19 mouse cellular contexts compared by ENCODE assay signal in the genomic region with DNA sequence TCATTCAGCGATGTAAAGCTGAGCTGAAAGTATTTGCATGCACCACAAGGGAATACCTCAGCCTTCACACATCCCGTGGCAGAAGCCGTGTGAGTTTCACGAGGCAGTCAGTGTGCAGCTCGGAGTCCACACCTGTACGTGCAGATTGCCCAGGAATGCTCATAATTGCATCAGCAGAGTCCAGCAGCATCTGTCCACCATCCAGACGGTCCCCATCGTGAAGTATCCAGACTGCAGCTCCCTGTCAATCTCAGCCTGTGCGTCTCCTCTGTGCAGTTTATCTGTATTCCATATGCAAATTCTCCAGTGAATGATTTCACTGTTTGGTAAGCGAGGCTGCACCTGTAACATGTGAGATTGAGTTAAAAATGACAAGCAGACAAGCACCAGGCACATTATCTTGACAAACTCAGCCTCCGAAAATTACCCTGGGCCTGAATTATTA.
DNase-seq lines count a peak whose midpoint lies in the region; ATAC-seq lines count a peak whose summit lies in the region.
"Had no signal": no experiment of that assay in that cellular context is flagged by ENCODE, and none has a peak within 500 bp of the region (broad histone marks: within the 10 kb centered on the region; RNA-seq: fewer than 3 reads in every experiment).

No protein-coding gene starts in this region.

- WGBS in limb, embryonic 12.5 days, result 51% methylated on average over 11 of the region's 11 CpGs
- 78% methylated on average over 11 of the region's 11 CpGs for WGBS in limb, embryonic 10.5 days
- WGBS in forebrain, embryonic 16.5 days, result 40% methylated on average over 11 of the region's 11 CpGs
- WGBS in midbrain, embryonic 11.5 days, result 71% methylated on average over 11 of the region's 11 CpGs
- WGBS in neural tube, embryonic 14.5 days, result 50% methylated on average over 11 of the region's 11 CpGs

- peaks cover 3% of the 10 kb centered on the region; the same call in 1 of the 2 replicates for H3K27me3 ChIP-seq in limb, embryonic 12.5 days
- no peaks in the 10 kb centered on the region for H3K27me3 ChIP-seq in limb, embryonic 10.5 days (ENCODE audit: low read depth, poor library complexity, severe bottlenecking)
- no peaks in the 10 kb centered on the region for H3K27me3 ChIP-seq in forebrain, embryonic 16.5 days (replicated peaks; ENCODE audit: control insufficient read depth, insufficient read depth, low read length)
- no peaks in the 10 kb centered on the region for H3K27me3 ChIP-seq in midbrain, embryonic 11.5 days (ENCODE audit: control insufficient read depth, insufficient read depth, low read length)
- no peaks in the 10 kb centered on the region for H3K27me3 ChIP-seq in neural tube, embryonic 14.5 days (ENCODE audit: control insufficient read depth, insufficient read depth, low read length)
- H3K27me3 ChIP-seq: stomach, embryonic 15.5 days had no signal

- peak; percentile 68 for ATAC-seq in limb, embryonic 12.5 days (ENCODE audit: insufficient number of reproducible peaks, insufficient read depth, low FRiP score, low TSS enrichment, low read depth)
- ATAC-seq in forebrain, embryonic 16.5 days, result peak; percentile 62
- ATAC-seq in midbrain, embryonic 11.5 days (ENCODE audit: low FRiP score), result peak; percentile 57
- ATAC-seq in neural tube, embryonic 14.5 days (ENCODE audit: low read depth), result no peak
- ATAC-seq: inflammation-experienced regulatory T-cells, adult 6 months had no signal

- H3K4me3 ChIP-seq in limb, embryonic 12.5 days (replicated peaks), result no peak overlapping the region
- no peak overlapping the region for H3K4me3 ChIP-seq in limb, embryonic 10.5 days
- H3K4me3 ChIP-seq in forebrain, embryonic 16.5 days (replicated peaks; ENCODE audit: low read length), result no peak overlapping the region
- no peak overlapping the region for H3K4me3 ChIP-seq in midbrain, embryonic 11.5 days (ENCODE audit: low read depth, low read length)
- no peak overlapping the region for H3K4me3 ChIP-seq in neural tube, embryonic 14.5 days (ENCODE audit: low read depth, low read length)
- H3K4me3 ChIP-seq: embryonic facial prominence, embryonic 15.5 days; stomach, embryonic 15.5 days had no signal

- no peak for DNase-seq in limb, embryonic 10.5 days (ENCODE audit: low spot score)
- no peak for DNase-seq in midbrain, embryonic 11.5 days (ENCODE audit: low spot score, missing footprints)
- no peak for DNase-seq in kidney, adult 9 months
- DNase-seq in testis, postnatal 14 days (ENCODE audit: low spot score), result no peak
- DNase-seq in embryo, embryonic 10.5 days (ENCODE audit: low spot score), result no peak
- DNase-seq: adrenal gland, postnatal 14 days; B cell, adult 2 months; cerebellum, adult 18-20 months; cerebellum, postnatal 36 days; layer of hippocampus, postnatal 36 days; left cerebral cortex, postnatal 4 days; thymus, postnatal 14 days had no signal

- H3K4me1 ChIP-seq in limb, embryonic 12.5 days (replicated peaks), result peaks cover 5% of the 10 kb centered on the region
- peaks cover 11% of the 10 kb centered on the region for H3K4me1 ChIP-seq in limb, embryonic 10.5 days
- H3K4me1 ChIP-seq in forebrain, embryonic 16.5 days (replicated peaks; ENCODE audit: control insufficient read depth, insufficient read depth, low read length), result peaks cover 9% of the 10 kb centered on the region; the same call in 1 of the 2 replicates
- H3K4me1 ChIP-seq in midbrain, embryonic 11.5 days (ENCODE audit: control insufficient read depth, insufficient read depth, low read length), result peaks cover 10% of the 10 kb centered on the region
- 0 out of 2 replicates have a peak, but pooled peaks cover 4% of the 10 kb centered on the region for H3K4me1 ChIP-seq in neural tube, embryonic 14.5 days (ENCODE audit: control insufficient read depth, insufficient read depth, low read length)
- H3K4me1 ChIP-seq: stomach, embryonic 15.5 days had no signal

- no peak overlapping the region for H3K27ac ChIP-seq in limb, embryonic 12.5 days
- no peak overlapping the region for H3K27ac ChIP-seq in limb, embryonic 10.5 days
- H3K27ac ChIP-seq in forebrain, embryonic 16.5 days (ENCODE audit: low read length), result peak overlapping the region; percentile 39
- no peak overlapping the region for H3K27ac ChIP-seq in midbrain, embryonic 11.5 days (ENCODE audit: low read depth, low read length)
- no peak overlapping the region for H3K27ac ChIP-seq in neural tube, embryonic 14.5 days (ENCODE audit: low read depth, low read length)
- H3K27ac ChIP-seq: embryonic facial prominence, embryonic 15.5 days; liver, embryonic 14.5 days; stomach, embryonic 15.5 days had no signal

- no peak overlapping the region for H3K4me2 ChIP-seq in limb, embryonic 12.5 days
- peak overlapping the region; percentile 26; the same call in 1 of the 2 replicates for H3K4me2 ChIP-seq in forebrain, embryonic 16.5 days (ENCODE audit: low read length)
- H3K4me2 ChIP-seq in midbrain, embryonic 11.5 days, result no peak overlapping the region
- H3K4me2 ChIP-seq in neural tube, embryonic 14.5 days (ENCODE audit: low read depth, low read length), result peak overlapping the region; percentile 11; the same call in 1 of the 2 replicates
- H3K4me2 ChIP-seq: embryonic facial prominence, embryonic 15.5 days; stomach, embryonic 15.5 days had no signal

- no peaks in the 10 kb centered on the region for H3K36me3 ChIP-seq in limb, embryonic 12.5 days
- no peaks in the 10 kb centered on the region for H3K36me3 ChIP-seq in limb, embryonic 10.5 days
- H3K36me3 ChIP-seq in forebrain, embryonic 16.5 days (ENCODE audit: control insufficient read depth, insufficient read depth), result no peaks in the 10 kb centered on the region
- no peaks in the 10 kb centered on the region for H3K36me3 ChIP-seq in midbrain, embryonic 11.5 days (ENCODE audit: control insufficient read depth, insufficient read depth, low read length)
- no peaks in the 10 kb centered on the region for H3K36me3 ChIP-seq in neural tube, embryonic 14.5 days (ENCODE audit: control insufficient read depth, insufficient read depth, low read length)
- H3K36me3 ChIP-seq: embryonic facial prominence, embryonic 15.5 days; stomach, embryonic 15.5 days had no signal

- H3K9ac ChIP-seq in limb, embryonic 12.5 days (replicated peaks), result no peak overlapping the region
- no peak overlapping the region for H3K9ac ChIP-seq in forebrain, embryonic 16.5 days (replicated peaks; ENCODE audit: low read depth, low read length)
- no peak overlapping the region for H3K9ac ChIP-seq in midbrain, embryonic 11.5 days (ENCODE audit: low read length)
- no peak overlapping the region for H3K9ac ChIP-seq in neural tube, embryonic 14.5 days (replicated peaks; ENCODE audit: low read depth, low read length)
- H3K9ac ChIP-seq: embryonic facial prominence, embryonic 15.5 days; liver, embryonic 14.5 days; stomach, embryonic 15.5 days had no signal

- H3K9me3 ChIP-seq in limb, embryonic 12.5 days, result no peaks in the 10 kb centered on the region
- H3K9me3 ChIP-seq in limb, embryonic 10.5 days (replicated peaks), result no peaks in the 10 kb centered on the region
- no peaks in the 10 kb centered on the region for H3K9me3 ChIP-seq in forebrain, embryonic 16.5 days (ENCODE audit: control insufficient read depth, low read length)
- H3K9me3 ChIP-seq in midbrain, embryonic 11.5 days (ENCODE audit: control insufficient read depth, low read length), result no peaks in the 10 kb centered on the region
- H3K9me3 ChIP-seq in neural tube, embryonic 14.5 days (ENCODE audit: control insufficient read depth, low read length), result no peaks in the 10 kb centered on the region
- H3K9me3 ChIP-seq: embryonic facial prominence, embryonic 15.5 days; stomach, embryonic 15.5 days had no signal

Comparison
In these comparisons a context has a peak if more than half of its experiments do, and no peak if none do; other contexts are left out.
1. H3K4me2 ChIP-seq: peak in forebrain, embryonic 16.5 days (single experiment) and neural tube, embryonic 14.5 days (single experiment); none in limb, embryonic 12.5 days (single experiment) and midbrain, embryonic 11.5 days (single experiment).